Mouse (Mus musculus) thymus, adult 2 months (tissue): ENCODE measurements around the gene Aspm. TPM values are rescaled to one million over a fixed set of nuclear protein-coding genes. Genes with fewer than 3 reads are reported as not detected.
A peak's percentile ranks its signal among the peaks of the same experiment; 100 is the strongest.
"Not testable (repeated sequence)": the region's sequence is repeated elsewhere in the genome, so short reads cannot be mapped to it uniquely, and the experiment has no call there.

Experiments
- DNase-seq: peaks from one replicate; pipeline ENCODE4 v3.0.0; 2021
- H3K27ac ChIP-seq: fragments of 200-500 bp; 2 replicates; pipeline ENCODE4 v1.5.1; 2012; ENCODE audit warnings: low read length, control low read depth; ENCODE audit not compliant: control insufficient read depth, insufficient read depth
- H3K27me3 ChIP-seq: fragments of 200-500 bp; 2 replicates; pipeline ENCODE4 v1.6.1; 2012; ENCODE audit warnings: mild to moderate bottlenecking, low read length, moderate library complexity, mixed read lengths; ENCODE audit not compliant: control insufficient read depth, insufficient read depth
- H3K36me3 ChIP-seq: fragments of 200-500 bp; 2 replicates; pipeline ENCODE4 v1.6.1; 2012; ENCODE audit warnings: mild to moderate bottlenecking, low read length, moderate library complexity; ENCODE audit not compliant: control insufficient read depth, insufficient read depth
- H3K4me1 ChIP-seq: fragments of 200-500 bp; replicated peaks from 2 replicates; pipeline ENCODE4 v1.6.1; 2012; ENCODE audit warnings: low read length; ENCODE audit not compliant: control insufficient read depth, insufficient read depth
- H3K4me3 ChIP-seq: fragments of 200-500 bp; 2 replicates; pipeline ENCODE4 v1.5.1; 2012; ENCODE audit warnings: mild to moderate bottlenecking, low read length, control low read depth, moderate library complexity; ENCODE audit not compliant: control insufficient read depth, insufficient read depth
- CTCF ChIP-seq: fragments of 200-500 bp; IDR thresholded peaks from 2 replicates; pipeline ENCODE4 v1.5.1; 2012; ENCODE audit warnings: mild to moderate bottlenecking, control low read depth, low read length, moderate library complexity, borderline replicate concordance; ENCODE audit not compliant: control insufficient read depth, poor library complexity, insufficient read depth; ENCODE audit errors: extremely low read depth
- POLR2A ChIP-seq: fragments of 200-500 bp; IDR thresholded peaks from 2 replicates; pipeline ENCODE4 v1.6.1; 2012; ENCODE audit warnings: mild to moderate bottlenecking, low read length, control low read depth, moderate library complexity; ENCODE audit not compliant: control insufficient read depth, poor library complexity, insufficient read depth; ENCODE audit errors: extremely low read depth
- WGBS: fragments of 180-500 bp; shearing (Covaris S2); methylation state at CpG from one replicate; pipeline ENCODE4 v1.1.7; 2018; 5-methylcytosine and 5-hydroxymethylcytosine counted together
- polyA plus RNA-seq: library from polyadenylated mRNA; depleted of rRNA; stranded (reverse); fragments of >200 nt; gene quantifications from 2 replicates; pipeline ENCODE4 v1.2.3, GENCODE M21; 2012; rRNA removed

The Aspm gene
- 4.7 and 6.6 TPM in 2 replicates for polyA plus RNA-seq

- Histone ChIP-seq H3K4me1 (peaks cover 8% of the 10 kb centered on the region), H3K4me3 (peak within 1 kb of the TSS; percentile 78), H3K27ac (no peak within 1 kb of the TSS), H3K36me3 (peaks cover 8% of the 10 kb centered on the region), H3K27me3 (no peaks in the 10 kb centered on the region)
- peak; percentile 91 for DNase-seq
- WGBS = under 1% methylated on average over 65 of the region's 65 CpGs
- TF ChIP-seq CTCF (no peak), POLR2A (0 out of 2 replicates have a peak, but pooled peaks have one; percentile 43)
These were observed at the start of gene Aspm for GRCm38 (mm10) chr1:139454340-139455225. TSS of gene Aspm (plus strand) at chr1:139454772.

- no peaks in the 10 kb centered on the region for H3K27me3 ChIP-seq
- no peak for DNase-seq
- H3K36me3 ChIP-seq = no peaks in the 10 kb centered on the region
- H3K4me1 ChIP-seq = no peaks in the 10 kb centered on the region
- H3K27ac ChIP-seq = no peak overlapping the region
- H3K4me3 ChIP-seq = no peak overlapping the region
- TF ChIP-seq POLR2A (no peak), CTCF (no peak)
These were observed 48.8 kb upstream of the Aspm start for GRCm38 (mm10) chr1:139405766-139406165.

GRCm38 (mm10) chr1:139407701-139408100 is 46.9 kb upstream of the Aspm start:
- TF ChIP-seq CTCF (no peak), POLR2A (no peak)
- no peak for DNase-seq
- no peak overlapping the region for H3K27ac ChIP-seq
- H3K4me1 ChIP-seq = no peaks in the 10 kb centered on the region
- no peaks in the 10 kb centered on the region for H3K36me3 ChIP-seq
- H3K27me3 ChIP-seq = no peaks in the 10 kb centered on the region
- H3K4me3 ChIP-seq = no peak overlapping the region
- 65% methylated on average over 5 of the region's 5 CpGs for WGBS

GRCm38 (mm10) chr1:139412365-139412764 is 42.2 kb upstream of the Aspm start:
- not testable (repeated sequence) for H3K4me3 ChIP-seq, H3K27me3 ChIP-seq, H3K36me3 ChIP-seq, H3K4me1 ChIP-seq, DNase-seq, H3K27ac ChIP-seq
- 95% methylated on average over 2 of the region's 2 CpGs for WGBS

- no peak for DNase-seq
- 12% methylated on average over 3 of the region's 3 CpGs for WGBS
These were observed 41.1 kb upstream of the Aspm start for GRCm38 (mm10) chr1:139413465-139413864.

GRCm38 (mm10) chr1:139421521-139421874 is 33.1 kb upstream of the Aspm start:
- H3K4me1 ChIP-seq = peaks cover 13% of the 10 kb centered on the region
- no peak overlapping the region for H3K27ac ChIP-seq

More at GRCm38 (mm10) chr1:139413465-139413864, 41.1 kb upstream of the Aspm start:
- no peaks in the 10 kb centered on the region for H3K27me3 ChIP-seq
- no peaks in the 10 kb centered on the region for H3K4me1 ChIP-seq
- no peaks in the 10 kb centered on the region for H3K36me3 ChIP-seq
- H3K27ac ChIP-seq = no peak overlapping the region
- no peak overlapping the region for H3K4me3 ChIP-seq
- TF ChIP-seq CTCF = no peak
- TF ChIP-seq POLR2A = no peak

More at GRCm38 (mm10) chr1:139421521-139421874, 33.1 kb upstream of the Aspm start:
- TF ChIP-seq CTCF (no peak), POLR2A (no peak)
- no peak for DNase-seq
- WGBS = 4% methylated on average over 8 of the region's 8 CpGs
- H3K4me3 ChIP-seq = peak overlapping the region; percentile 71
- no peaks in the 10 kb centered on the region for H3K36me3 ChIP-seq
- no peaks in the 10 kb centered on the region for H3K27me3 ChIP-seq
